Mouse (Mus musculus): ENCODE results near the gene Etfrf1. TPM values are rescaled to one million over a fixed set of nuclear protein-coding genes. Genes with fewer than 3 reads are reported as not detected.

Etfrf1 gene
- polyA plus RNA-seq, 1 experiment from 2014 or later: 43.1 TPM

DNA sequence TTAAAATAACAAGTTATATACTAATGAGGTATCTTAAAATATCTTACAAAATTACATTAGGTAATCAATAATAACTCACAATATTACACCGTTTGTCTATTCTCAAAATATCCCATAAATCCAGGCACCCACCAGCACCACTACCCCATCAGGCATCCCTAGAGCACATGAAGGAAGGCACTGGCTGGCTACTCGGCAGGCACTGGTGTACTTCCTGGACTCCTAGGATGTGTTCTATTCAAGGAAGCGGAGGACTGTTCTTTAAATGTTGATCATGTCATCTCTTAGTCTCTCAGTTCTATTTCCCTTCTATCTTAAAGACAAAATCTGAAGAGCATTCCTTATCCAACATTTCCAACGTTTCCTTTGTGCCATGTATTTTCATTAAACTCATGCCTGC is 26.2 kb downstream of the Etfrf1 start:
- H3K36me3 ChIP-seq: 0 out of 2 replicates have a peak, but pooled peaks cover 2% of the 10 kb centered on the region
- H3K27ac ChIP-seq: no peak overlapping the region
- H3K9ac ChIP-seq: no peak overlapping the region
- ATAC-seq: no peak
- H3K27me3 ChIP-seq (replicated peaks): no peaks in the 10 kb centered on the region
- H3K4me1 ChIP-seq (replicated peaks): no peaks in the 10 kb centered on the region
- H3K4me2 ChIP-seq (replicated peaks): no peak overlapping the region
- H3K9me3 ChIP-seq: no peaks in the 10 kb centered on the region
- no peak overlapping the region for H3K4me3 ChIP-seq (replicated peaks)
- WGBS: 74% methylated on average over 4 of the region's 4 CpGs

DNA sequence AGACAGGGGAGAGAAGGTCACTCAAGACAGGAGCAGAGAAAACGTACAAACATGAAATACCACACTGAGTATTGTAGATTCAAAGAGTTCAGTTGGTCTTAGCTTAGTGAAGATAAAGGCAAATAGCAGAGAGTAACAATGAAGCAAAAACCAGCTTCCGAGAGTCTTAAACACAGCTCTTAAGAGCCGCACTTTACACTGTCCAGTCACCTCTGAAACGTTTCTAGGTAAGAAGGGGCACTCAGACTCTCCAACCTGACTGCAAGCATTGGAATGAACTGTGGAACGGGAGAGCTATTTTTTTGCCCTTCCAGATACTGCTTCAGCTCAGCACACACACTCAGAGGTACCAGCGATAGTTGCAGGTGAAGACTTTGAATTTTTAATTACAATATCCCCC is 29.4 kb downstream of the Etfrf1 start:
- no peak overlapping the region for H3K9ac ChIP-seq
- no peak for ATAC-seq
- WGBS: 87% methylated on average over 6 of the region's 6 CpGs
- no peaks in the 10 kb centered on the region for H3K9me3 ChIP-seq
- no peak overlapping the region for H3K4me2 ChIP-seq (replicated peaks)
- no peak overlapping the region for H3K4me3 ChIP-seq (replicated peaks)
- H3K4me1 ChIP-seq (replicated peaks): no peaks in the 10 kb centered on the region
- H3K36me3 ChIP-seq: 0 out of 2 replicates have a peak, but pooled peaks cover 2% of the 10 kb centered on the region
- no peak overlapping the region for H3K27ac ChIP-seq
- no peaks in the 10 kb centered on the region for H3K27me3 ChIP-seq (replicated peaks)

DNA sequence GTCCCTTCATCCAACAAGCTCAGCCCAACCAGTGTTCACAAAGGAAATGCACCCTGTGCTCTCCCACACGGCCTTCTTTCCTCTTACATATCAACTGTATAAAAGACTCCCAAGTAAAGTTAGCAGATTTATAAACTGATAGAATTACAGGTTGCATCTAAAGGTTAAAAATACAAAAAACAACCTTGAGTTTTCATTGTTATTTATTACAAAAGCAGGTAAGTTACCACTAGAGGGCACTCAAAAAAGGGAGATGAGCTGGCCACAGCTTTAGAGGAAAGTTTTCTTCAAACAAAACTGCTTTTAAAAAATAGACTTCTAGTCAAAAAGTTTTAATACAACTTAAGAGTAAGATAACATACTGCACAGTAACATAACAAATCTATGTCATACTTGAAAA is 31.6 kb downstream of the Etfrf1 start:
- Histone ChIP-seq H3K27ac (no peak overlapping the region), H3K4me2 (replicated peaks) (no peak overlapping the region), H3K9me3 (no peaks in the 10 kb centered on the region), H3K36me3 (0 out of 2 replicates have a peak, but pooled peaks cover 2% of the 10 kb centered on the region), H3K4me3 (replicated peaks) (no peak overlapping the region), H3K9ac (no peak overlapping the region), H3K4me1 (replicated peaks) (no peaks in the 10 kb centered on the region), H3K27me3 (replicated peaks) (no peaks in the 10 kb centered on the region)
- ATAC-seq: no peak
- 37% methylated on average over 1 of the region's 1 CpGs for WGBS

DNA sequence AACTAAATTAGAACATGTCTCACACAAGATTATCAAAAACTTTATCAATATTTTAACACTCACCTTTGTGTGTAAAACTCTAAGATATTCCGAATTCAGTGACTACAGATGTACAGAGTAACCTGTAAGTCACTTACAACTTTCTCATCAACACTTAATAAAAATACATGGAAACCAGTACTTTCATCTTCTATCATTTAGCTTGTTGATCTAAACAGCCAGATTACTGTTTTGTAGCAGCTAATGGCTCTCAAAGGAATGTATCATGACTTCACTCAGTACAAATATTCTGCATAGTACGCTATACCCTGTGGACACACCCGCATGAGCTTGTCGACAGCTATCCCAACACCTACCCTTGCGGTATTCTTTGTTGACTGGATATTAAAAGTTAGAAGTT is 35.9 kb downstream of the Etfrf1 start:
- Histone ChIP-seq H3K4me3 (replicated peaks) (no peak overlapping the region), H3K4me2 (replicated peaks) (no peak overlapping the region), H3K36me3 (no peaks in the 10 kb centered on the region), H3K27ac (no peak overlapping the region), H3K4me1 (replicated peaks) (peaks cover 2% of the 10 kb centered on the region; the same call in 1 of the 2 replicates), H3K27me3 (replicated peaks) (no peaks in the 10 kb centered on the region), H3K9ac (no peak overlapping the region), H3K9me3 (no peaks in the 10 kb centered on the region)
- 82% methylated on average over 5 of the region's 5 CpGs for WGBS
- ATAC-seq: no peak

- Histone ChIP-seq H3K9me3 (no peaks in the 10 kb centered on the region), H3K4me2 (replicated peaks) (peak overlapping the region; percentile 10; the same call in 1 of the 2 replicates), H3K4me3 (replicated peaks) (no peak overlapping the region), H3K27ac (no peak overlapping the region), H3K9ac (no peak overlapping the region), H3K27me3 (replicated peaks) (no peaks in the 10 kb centered on the region), H3K36me3 (no peaks in the 10 kb centered on the region), H3K4me1 (replicated peaks) (peaks cover 2% of the 10 kb centered on the region; the same call in 1 of the 2 replicates)
- 70% methylated on average over 3 of the region's 3 CpGs for WGBS
- no peak for ATAC-seq
These were observed 37.0 kb downstream of the Etfrf1 start for GRCm38 (mm10) chr6:145247886-145248285.

GRCm38 (mm10) chr6:145249291-145250184 is 38.6 kb downstream of the Etfrf1 start:
- peaks cover 2% of the 10 kb centered on the region; the same call in 1 of the 2 replicates for H3K4me1 ChIP-seq (replicated peaks)
- H3K9me3 ChIP-seq: no peaks in the 10 kb centered on the region
- ATAC-seq: peak; percentile 76
- peak overlapping the region; percentile 76 for H3K4me2 ChIP-seq (replicated peaks)
- peak overlapping the region; percentile 89 for H3K4me3 ChIP-seq (replicated peaks)
- H3K27ac ChIP-seq: peak overlapping the region; percentile 86
- no peaks in the 10 kb centered on the region for H3K36me3 ChIP-seq
- H3K27me3 ChIP-seq (replicated peaks): no peaks in the 10 kb centered on the region
- H3K9ac ChIP-seq: peak overlapping the region; percentile 90
- WGBS: under 1% methylated on average over 94 of the region's 124 CpGs

DNA sequence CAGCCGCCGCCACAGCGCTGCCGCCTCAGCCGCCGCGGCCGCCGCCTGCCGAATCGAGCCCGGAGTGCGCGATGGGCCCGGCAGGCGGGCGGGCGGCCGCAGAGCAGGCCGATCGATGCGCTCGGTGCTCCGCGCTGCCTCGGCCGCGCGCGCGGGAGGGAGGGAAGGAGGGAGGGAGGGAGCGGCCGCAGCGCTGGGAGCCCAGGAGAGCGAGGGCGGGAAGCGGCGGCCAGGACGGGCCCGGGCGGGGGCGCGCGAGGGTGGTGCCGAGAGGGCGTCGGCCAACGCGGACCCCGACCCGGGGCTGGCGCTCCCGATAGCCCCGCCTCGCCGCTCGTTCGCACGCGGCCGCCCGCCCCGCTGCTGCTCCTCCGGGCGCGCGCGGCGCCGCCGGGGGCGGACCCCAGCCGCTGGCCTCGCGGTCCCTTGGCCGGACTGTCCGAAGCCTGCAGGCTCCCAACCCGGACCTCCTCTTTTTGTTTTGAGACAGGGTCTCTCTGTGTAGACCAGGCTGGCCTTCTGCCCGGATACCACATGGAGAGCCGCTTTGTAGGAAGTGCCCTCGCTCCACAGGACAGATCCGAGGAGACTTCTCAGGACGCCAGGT is 39.4 kb downstream of the Etfrf1 start, which contains the start of gene Kras:
Gene Kras, minus strand, starts transcription at position 55 of the 607 bp plus-strand sequence.
- Histone ChIP-seq H3K9me3 (no peaks in the 10 kb centered on the region), H3K27ac (peak within 1 kb of the TSS; percentile 86), H3K4me3 (replicated peaks) (peak within 1 kb of the TSS; percentile 89), H3K27me3 (replicated peaks) (no peaks in the 10 kb centered on the region), H3K9ac (peak within 1 kb of the TSS; percentile 90), H3K4me2 (replicated peaks) (peak within 1 kb of the TSS; percentile 76), H3K36me3 (no peaks in the 10 kb centered on the region), H3K4me1 (replicated peaks) (peaks cover 2% of the 10 kb centered on the region; the same call in 1 of the 2 replicates)
- ATAC-seq: peak; percentile 97
- WGBS: under 1% methylated on average over 79 of the region's 83 CpGs

DNA sequence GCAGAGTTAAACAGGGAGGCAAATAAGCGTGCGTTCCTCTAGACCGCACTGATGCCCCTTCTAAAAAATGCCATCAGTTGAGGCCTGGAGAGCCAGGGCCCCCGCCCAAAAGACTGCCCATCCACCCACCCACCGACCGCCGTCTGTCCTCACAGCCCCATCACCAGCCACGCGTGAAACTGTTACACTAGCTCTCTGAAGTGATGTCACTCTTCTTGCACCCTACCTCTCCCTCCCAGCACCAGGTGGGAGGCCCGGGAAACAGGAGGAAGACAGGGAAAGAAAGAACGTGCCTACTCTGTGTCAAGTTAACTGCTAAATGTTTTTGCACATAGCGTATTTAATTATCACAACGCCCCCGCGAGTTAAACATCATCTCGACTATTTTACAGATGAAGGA is 39.9 kb downstream of the Etfrf1 start:
- Histone ChIP-seq H3K36me3 (no peaks in the 10 kb centered on the region), H3K4me3 (replicated peaks) (peak overlapping the region; percentile 89), H3K4me2 (replicated peaks) (peak overlapping the region; percentile 74), H3K9ac (peak overlapping the region; percentile 90), H3K27ac (peak overlapping the region; percentile 74), H3K9me3 (no peaks in the 10 kb centered on the region), H3K27me3 (replicated peaks) (no peaks in the 10 kb centered on the region), H3K4me1 (replicated peaks) (peaks cover 2% of the 10 kb centered on the region; the same call in 1 of the 2 replicates)
- WGBS: 11% methylated on average over 16 of the region's 16 CpGs
- ATAC-seq: no peak; the same call in 1 of the 2 replicates

- Histone ChIP-seq H3K4me2 (replicated peaks) (no peak overlapping the region; the same call in 1 of the 2 replicates), H3K36me3 (no peaks in the 10 kb centered on the region), H3K27ac (peak overlapping the region; percentile 49), H3K4me1 (replicated peaks) (peaks cover 9% of the 10 kb centered on the region; the same call in 1 of the 2 replicates), H3K27me3 (replicated peaks) (no peaks in the 10 kb centered on the region), H3K9ac (no peak overlapping the region), H3K4me3 (replicated peaks) (no peak overlapping the region), H3K9me3 (no peaks in the 10 kb centered on the region)
- ATAC-seq: peak; percentile 95
- 59% methylated on average over 13 of the region's 13 CpGs for WGBS
These were observed 45.2 kb downstream of the Etfrf1 start for GRCm38 (mm10) chr6:145255952-145256700.

DNA sequence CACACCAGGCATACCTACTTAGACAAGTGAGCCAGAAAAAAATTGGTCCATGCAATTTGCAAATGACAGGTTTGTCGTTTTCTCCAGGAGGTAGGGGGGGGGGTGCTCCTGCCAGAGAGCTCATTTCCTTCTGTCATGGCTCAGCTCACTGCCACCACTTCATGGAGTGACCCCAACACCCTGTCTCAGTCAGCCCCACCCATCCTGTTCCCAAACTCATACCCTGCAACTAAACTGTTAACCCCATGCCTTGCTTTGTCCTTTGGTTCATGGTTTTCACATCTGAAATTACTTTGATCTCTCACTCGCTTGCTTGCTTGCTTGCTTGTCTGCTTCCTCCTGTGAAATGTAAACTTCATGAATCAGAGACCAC is 45.8 kb downstream of the Etfrf1 start:
- 37% methylated on average over 2 of the region's 2 CpGs for WGBS
- H3K4me3 ChIP-seq (replicated peaks): no peak overlapping the region

DNA sequence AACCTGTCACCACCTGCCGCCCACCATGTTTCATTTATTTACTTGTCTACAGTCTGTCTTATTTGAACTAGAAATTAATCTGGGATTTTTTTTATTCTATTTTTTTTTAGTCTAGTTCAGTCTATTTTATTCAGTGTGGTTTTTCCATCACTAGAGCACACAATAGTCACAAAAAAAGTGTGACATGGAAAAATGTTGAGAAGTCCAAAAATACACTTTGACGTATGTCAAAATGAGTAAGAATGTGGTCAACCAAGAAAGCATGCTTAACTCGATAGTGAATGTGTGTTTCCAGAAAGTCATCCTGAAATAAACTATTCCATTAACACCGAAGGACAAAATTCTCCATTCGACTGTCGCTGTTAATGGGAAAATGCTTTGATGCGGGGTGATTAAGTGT is 51.4 kb downstream of the Etfrf1 start:
- 88% methylated on average over 7 of the region's 7 CpGs for WGBS
- Histone ChIP-seq H3K4me3 (replicated peaks) (no peak overlapping the region), H3K9ac (no peak overlapping the region)

More for the DNA sequence above, 45.8 kb downstream of the Etfrf1 start:
- H3K27me3 ChIP-seq (replicated peaks): no peaks in the 10 kb centered on the region
- ATAC-seq: peak; percentile 15; the same call in 1 of the 2 replicates
- no peaks in the 10 kb centered on the region for H3K36me3 ChIP-seq
- H3K4me2 ChIP-seq (replicated peaks): no peak overlapping the region
- H3K9me3 ChIP-seq: no peaks in the 10 kb centered on the region
- H3K4me1 ChIP-seq (replicated peaks): peaks cover 9% of the 10 kb centered on the region; the same call in 1 of the 2 replicates
- no peak overlapping the region for H3K9ac ChIP-seq
- peak overlapping the region; percentile 49; the same call in 1 of the 2 replicates for H3K27ac ChIP-seq

More for the DNA sequence above, 51.4 kb downstream of the Etfrf1 start:
- Histone ChIP-seq H3K9me3 (no peaks in the 10 kb centered on the region), H3K27ac (no peak overlapping the region), H3K4me1 (replicated peaks) (no peaks in the 10 kb centered on the region), H3K36me3 (no peaks in the 10 kb centered on the region), H3K27me3 (replicated peaks) (no peaks in the 10 kb centered on the region), H3K4me2 (replicated peaks) (no peak overlapping the region)
- no peak for ATAC-seq
